Mouse (Mus musculus): ENCODE measurements around the gene Cpsf3. TPM values are rescaled to one million over a fixed set of nuclear protein-coding genes. Genes with fewer than 3 reads are reported as not detected.

Gene Cpsf3
- polyA plus RNA-seq (2012; ENCODE audit: low replicate concordance), result 8.3 and 9.5 TPM in 2 replicates

DNA sequence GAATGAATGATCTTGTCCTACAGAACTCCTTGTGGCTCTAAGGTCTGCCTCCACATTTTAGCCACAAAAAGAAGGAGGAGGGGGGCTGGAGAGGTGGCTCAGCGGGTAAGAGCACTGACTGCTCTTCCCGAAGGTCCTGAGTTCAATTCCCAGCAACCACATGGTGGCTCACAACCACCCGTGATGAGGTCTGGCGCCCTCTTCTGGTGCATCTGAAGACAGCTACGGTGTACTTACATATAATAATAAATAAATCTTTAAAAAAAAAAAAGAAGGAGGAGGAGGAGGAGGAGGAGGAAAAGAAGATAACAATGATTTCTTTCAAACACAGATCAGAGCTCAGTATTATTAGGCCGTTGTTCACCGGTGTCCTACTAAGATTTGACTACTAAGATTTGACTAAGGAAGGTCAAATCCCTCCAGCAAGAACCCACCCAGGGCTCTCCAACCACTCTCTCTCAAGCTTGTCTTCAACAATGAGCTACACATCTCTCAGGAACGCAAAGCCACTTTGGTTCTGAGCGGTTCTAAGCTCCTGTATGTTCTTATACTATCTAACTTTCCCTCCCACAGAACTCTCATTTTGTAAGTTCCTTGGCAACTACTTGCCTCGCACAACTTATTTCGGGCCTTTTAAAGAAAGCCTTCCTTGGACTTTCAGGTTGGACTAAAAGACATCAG, at the start of gene Cpsf3:
Gene Cpsf3 (plus strand): TSS at position 631 of the 681 bp plus-strand sequence.

DNA sequence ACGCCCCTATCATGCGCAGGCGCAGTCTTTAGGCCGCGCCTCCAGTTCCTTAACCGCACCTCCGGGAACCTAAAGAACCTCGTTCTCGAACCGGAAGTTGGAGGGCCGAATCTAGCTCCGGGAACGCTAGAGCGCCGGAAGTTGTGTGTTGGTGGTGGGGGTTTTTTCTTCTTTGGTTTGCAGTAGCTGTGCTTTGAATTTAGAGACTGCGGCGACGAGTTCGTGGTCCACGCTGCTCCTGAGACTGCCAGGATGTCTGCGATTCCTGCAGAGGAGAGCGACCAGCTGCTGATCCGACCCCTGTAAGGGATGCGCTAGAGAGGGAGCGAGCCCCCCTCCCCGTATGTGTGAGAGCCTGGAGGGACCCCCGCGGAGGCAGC, 1.0 kb downstream of the Cpsf3 start, which contains the start of gene Itgb1bp1:
Gene Itgb1bp1 (minus strand): TSS at position 42 of the 380 bp plus-strand sequence.

GRCm38 (mm10) chr12:21315923-21316868, 31.0 kb downstream of the Cpsf3 start, which contains the start of gene Iah1:
Gene Iah1 (plus strand): TSS chr12:21316389.

Other genes starting within 250 kb of the Cpsf3 start
- 16.9 and 22.0 TPM in 2 replicates for gene Itgb1bp1, start 893 bp downstream of the Cpsf3 start, polyA plus RNA-seq (2012; ENCODE audit: low replicate concordance)
- 90.3 and 120 TPM in 2 replicates for gene Iah1, start 31.0 kb downstream of the Cpsf3 start, polyA plus RNA-seq (2012; ENCODE audit: low replicate concordance)
- gene Adam17, start 88.2 kb downstream of the Cpsf3 start, polyA plus RNA-seq (2012; ENCODE audit: low replicate concordance), result 24.9 and 48.1 TPM in 2 replicates
- 74.2 and 167 TPM in 2 replicates for gene Ywhaq, start 132.2 kb downstream of the Cpsf3 start, polyA plus RNA-seq (2012; ENCODE audit: low replicate concordance)